Mouse (Mus musculus) neural tube, embryonic 14.5 days (tissue): Measurements from ENCODE around the gene Stpg1. TPM values are rescaled to one million over a fixed set of nuclear protein-coding genes. Genes with fewer than 3 reads are reported as not detected.
A peak's percentile ranks its signal among the peaks of the same experiment; 100 is the strongest.

Experiments used
- ATAC-seq: fragments of 200-750 bp; cut with Nextera tagmentation; 2 replicates; pipeline ENCODE4 v1.8.0; 2017; ENCODE audit warnings: low read depth, mild to moderate bottlenecking, moderate TSS enrichment, moderate library complexity
- H3K27ac ChIP-seq: fragments of 300-500 bp; sonication (generic); 2 replicates; pipeline ENCODE4 v1.5.1; 2014; ENCODE audit warnings: low read depth, mild to moderate bottlenecking, control low read depth, low read length, moderate library complexity, mixed read lengths
- H3K27me3 ChIP-seq: fragments of 300-500 bp; sonication (generic); 2 replicates; pipeline ENCODE4 v1.6.1; 2014; ENCODE audit warnings: low read length; ENCODE audit not compliant: control insufficient read depth, insufficient read depth
- H3K36me3 ChIP-seq: fragments of 300-500 bp; sonication (generic); 2 replicates; pipeline ENCODE4 v1.6.1; 2014; ENCODE audit warnings: low read length, mixed read lengths; ENCODE audit not compliant: control insufficient read depth, insufficient read depth
- H3K4me1 ChIP-seq: fragments of 300-500 bp; sonication (generic); 2 replicates; pipeline ENCODE4 v1.6.1; 2014; ENCODE audit warnings: low read length; ENCODE audit not compliant: control insufficient read depth, insufficient read depth
- H3K4me2 ChIP-seq: fragments of 300-500 bp; sonication (generic); 2 replicates; pipeline ENCODE4 v1.6.1; 2014; ENCODE audit warnings: mild to moderate bottlenecking, low read depth, low read length, control low read depth
- H3K4me3 ChIP-seq: fragments of 300-500 bp; sonication (generic); 2 replicates; pipeline ENCODE4 v1.5.1; 2014; ENCODE audit warnings: low read depth, low read length, control low read depth, mixed read lengths
- H3K9ac ChIP-seq: fragments of 300-500 bp; sonication (generic); replicated peaks from 2 replicates; pipeline ENCODE4 v1.6.1; 2014; ENCODE audit warnings: low read depth, mild to moderate bottlenecking, control low read depth, low read length, mixed read lengths
- H3K9me3 ChIP-seq: fragments of 300-500 bp; sonication (generic); 2 replicates; pipeline ENCODE4 v1.6.1; 2016; ENCODE audit warnings: low read length; ENCODE audit not compliant: control insufficient read depth
- WGBS: fragments of 180-500 bp; shearing (Covaris S2); extraction: QIAGEN DNeasy Blood & Tissue Kit; methylation state at CpG from one replicate; pipeline ENCODE4 v1.1.7; 2014; 5-methylcytosine and 5-hydroxymethylcytosine counted together
- polyA plus RNA-seq: library from polyadenylated mRNA; unstranded; fragments of >200 nt; fragmentation: Nextera tagmentation; extraction: Ambion mirVana; gene quantifications from 2 replicates; pipeline ENCODE4 v1.2.1, GENCODE M21; 2014

Stpg1 gene
- polyA plus RNA-seq, 1 experiment from 2014 or later, result 0.46 TPM

- no peak overlapping the region for H3K9ac ChIP-seq
- peak; percentile 60; the same call in 1 of the 2 replicates for ATAC-seq
- H3K4me1 ChIP-seq, result no peaks in the 10 kb centered on the region
- H3K27me3 ChIP-seq, result no peaks in the 10 kb centered on the region
- no peak overlapping the region for H3K27ac ChIP-seq
- H3K4me2 ChIP-seq, result peak overlapping the region; percentile 37
- H3K9me3 ChIP-seq, result no peaks in the 10 kb centered on the region
- no peaks in the 10 kb centered on the region for H3K36me3 ChIP-seq
- peak overlapping the region; percentile 3; the same call in 1 of the 2 replicates for H3K4me3 ChIP-seq
- WGBS, result 9% methylated on average over 22 of the region's 22 CpGs
Observed at GRCm38 (mm10) chr4:135507547-135508350, 13.2 kb downstream of the Stpg1 start.

GRCm38 (mm10) chr4:135508419-135509039 is 13.9 kb downstream of the Stpg1 start:
- no peaks in the 10 kb centered on the region for H3K27me3 ChIP-seq
- H3K36me3 ChIP-seq, result no peaks in the 10 kb centered on the region
- peak overlapping the region; percentile 37 for H3K4me2 ChIP-seq
- no peaks in the 10 kb centered on the region for H3K9me3 ChIP-seq
- peak; percentile 51 for ATAC-seq
- H3K4me1 ChIP-seq, result no peaks in the 10 kb centered on the region
- no peak overlapping the region for H3K4me3 ChIP-seq
- H3K27ac ChIP-seq, result no peak overlapping the region
- 15% methylated on average over 13 of the region's 13 CpGs for whole genome bisulfite sequencing
- H3K9ac ChIP-seq, result no peak overlapping the region

GRCm38 (mm10) chr4:135509515-135509914 is 14.9 kb downstream of the Stpg1 start:
- Histone ChIP-seq H3K27ac (no peak overlapping the region), H3K9ac (no peak overlapping the region), H3K36me3 (no peaks in the 10 kb centered on the region), H3K9me3 (no peaks in the 10 kb centered on the region), H3K4me3 (no peak overlapping the region), H3K4me1 (no peaks in the 10 kb centered on the region), H3K4me2 (no peak overlapping the region), H3K27me3 (no peaks in the 10 kb centered on the region)
- 41% methylated on average over 12 of the region's 12 CpGs for WGBS
- ATAC-seq, result no peak

GRCm38 (mm10) chr4:135513865-135514264 is 19.3 kb downstream of the Stpg1 start:
- no peak for ATAC-seq
- Histone ChIP-seq H3K4me3 (no peak overlapping the region), H3K9ac (no peak overlapping the region), H3K4me2 (no peak overlapping the region), H3K9me3 (no peaks in the 10 kb centered on the region), H3K27me3 (no peaks in the 10 kb centered on the region), H3K36me3 (no peaks in the 10 kb centered on the region), H3K27ac (no peak overlapping the region), H3K4me1 (no peaks in the 10 kb centered on the region)
- WGBS, result 91% methylated on average over 7 of the region's 7 CpGs

- Histone ChIP-seq H3K4me3 (no peak overlapping the region), H3K9me3 (no peaks in the 10 kb centered on the region), H3K4me2 (no peak overlapping the region), H3K4me1 (no peaks in the 10 kb centered on the region), H3K36me3 (no peaks in the 10 kb centered on the region), H3K27me3 (no peaks in the 10 kb centered on the region), H3K9ac (no peak overlapping the region), H3K27ac (no peak overlapping the region)
- 71% methylated on average over 14 of the region's 14 CpGs for WGBS
- no peak for ATAC-seq
Observed at GRCm38 (mm10) chr4:135514925-135515324, 20.3 kb downstream of the Stpg1 start.

GRCm38 (mm10) chr4:135516351-135517316 is 22.0 kb downstream of the Stpg1 start:
- no peaks in the 10 kb centered on the region for H3K27me3 ChIP-seq
- ATAC-seq, result no peak
- no peak overlapping the region for H3K27ac ChIP-seq
- no peak overlapping the region for H3K4me2 ChIP-seq
- H3K4me1 ChIP-seq, result no peaks in the 10 kb centered on the region
- H3K36me3 ChIP-seq, result no peaks in the 10 kb centered on the region
- H3K9me3 ChIP-seq, result no peaks in the 10 kb centered on the region
- H3K9ac ChIP-seq, result no peak overlapping the region
- H3K4me3 ChIP-seq, result no peak overlapping the region
- WGBS, result 56% methylated on average over 15 of the region's 15 CpGs

GRCm38 (mm10) chr4:135518135-135518534 is 23.5 kb downstream of the Stpg1 start:
- no peak overlapping the region for H3K4me3 ChIP-seq
- no peak overlapping the region for H3K4me2 ChIP-seq
- H3K27me3 ChIP-seq, result no peaks in the 10 kb centered on the region
- WGBS, result 80% methylated on average over 12 of the region's 12 CpGs
- no peaks in the 10 kb centered on the region for H3K9me3 ChIP-seq
- H3K4me1 ChIP-seq, result no peaks in the 10 kb centered on the region
- no peak overlapping the region for H3K27ac ChIP-seq
- H3K36me3 ChIP-seq, result no peaks in the 10 kb centered on the region
- ATAC-seq, result no peak
- no peak overlapping the region for H3K9ac ChIP-seq

GRCm38 (mm10) chr4:135520421-135520820 is 25.8 kb downstream of the Stpg1 start:
- WGBS, result 83% methylated on average over 9 of the region's 9 CpGs
- H3K4me1 ChIP-seq, result no peaks in the 10 kb centered on the region
- H3K27ac ChIP-seq, result no peak overlapping the region
- H3K4me2 ChIP-seq, result no peak overlapping the region
- no peak overlapping the region for H3K9ac ChIP-seq
- no peak for ATAC-seq
- no peak overlapping the region for H3K4me3 ChIP-seq
- H3K27me3 ChIP-seq, result no peaks in the 10 kb centered on the region
- H3K9me3 ChIP-seq, result no peaks in the 10 kb centered on the region
- no peaks in the 10 kb centered on the region for H3K36me3 ChIP-seq
